Mouse (Mus musculus) neural tube, postnatal 0 days (tissue): ENCODE data around the gene Antxrl. TPM values are rescaled to one million over a fixed set of nuclear protein-coding genes. Genes with fewer than 3 reads are reported as not detected.

Experiments
- polyA plus RNA-seq: library from polyadenylated mRNA; unstranded; fragments of >200 nt; fragmentation: Nextera tagmentation; extraction: Ambion mirVana; gene quantifications from 2 replicates; pipeline ENCODE4 v1.2.1, GENCODE M21; 2015

The Antxrl gene
- not detected in 2 replicates for polyA plus RNA-seq

DNA sequence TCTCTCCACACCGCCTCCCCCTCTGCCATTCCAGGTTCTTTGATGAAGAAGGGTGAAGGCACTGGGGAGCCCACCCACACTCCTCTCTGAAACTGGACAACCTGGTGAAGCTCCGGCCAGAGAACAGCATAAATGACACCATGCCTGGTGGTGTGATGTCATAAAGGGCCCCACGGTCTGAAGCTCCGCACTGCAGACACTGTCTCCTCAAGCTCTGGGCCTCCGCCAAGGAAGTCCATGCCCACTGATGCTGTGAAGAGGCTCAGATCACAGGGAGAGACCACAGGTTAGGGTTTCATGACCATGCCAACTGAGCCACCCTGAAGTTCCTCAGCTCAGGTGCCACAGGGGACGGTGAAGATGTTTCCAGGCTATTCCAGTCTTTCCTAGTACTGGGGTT, at the start of gene Antxrl:
Gene Antxrl, plus strand, starts transcription at position 192 of the 400 bp plus-strand sequence.

GRCm38 (mm10) chr14:34015063-34015462, 37.4 kb upstream of the Antxrl start, which contains the start of gene Gm30083:
TSS of gene Gm30083 (minus strand) at chr14:34015182.

DNA sequence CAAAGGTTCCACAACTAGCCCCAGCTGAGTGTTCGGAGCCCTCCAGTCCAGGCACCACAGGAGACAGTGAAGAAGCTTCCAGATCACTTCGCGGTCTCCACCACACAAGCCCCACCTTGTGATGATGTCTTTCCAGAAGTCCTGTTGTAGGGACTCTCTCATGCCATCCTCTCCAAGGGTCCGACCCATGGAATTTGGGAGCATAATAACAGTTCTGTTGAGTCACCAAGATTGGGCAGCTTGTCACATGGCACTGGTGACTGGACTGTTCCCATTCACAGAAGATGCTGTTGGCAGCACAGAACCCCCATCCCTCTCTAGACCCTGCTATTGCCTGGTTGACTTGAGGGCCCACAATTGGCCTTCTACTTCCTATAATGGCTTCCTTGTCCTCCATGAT, 36.1 kb upstream of the Antxrl start, which contains the start of gene Gm5460:
Gene Gm5460, plus strand, starts transcription at position 378 of the 400 bp plus-strand sequence.

DNA sequence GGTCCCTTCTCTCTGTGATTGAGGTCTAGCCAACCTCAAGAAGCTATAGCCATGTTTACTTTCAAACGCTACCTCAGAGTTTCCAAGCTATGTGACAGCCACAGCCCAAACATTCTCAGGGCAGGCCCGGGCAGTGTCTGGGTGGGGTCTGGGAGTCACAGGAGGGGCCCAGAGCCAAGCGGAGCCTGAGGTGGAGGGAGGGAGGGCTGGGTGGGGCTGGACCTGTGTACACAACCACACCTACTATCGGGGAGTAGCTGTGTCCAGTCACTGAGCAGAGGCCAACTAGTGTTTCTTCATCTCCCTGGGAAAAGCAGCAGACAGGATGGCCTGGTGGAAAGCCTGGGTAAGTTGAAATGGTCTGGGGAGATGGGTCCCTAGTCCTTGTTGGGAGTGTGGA, 33.2 kb downstream of the Antxrl start, which contains the start of gene Anxa8:
Gene Anxa8, plus strand, starts transcription at position 251 of the 400 bp plus-strand sequence.

DNA sequence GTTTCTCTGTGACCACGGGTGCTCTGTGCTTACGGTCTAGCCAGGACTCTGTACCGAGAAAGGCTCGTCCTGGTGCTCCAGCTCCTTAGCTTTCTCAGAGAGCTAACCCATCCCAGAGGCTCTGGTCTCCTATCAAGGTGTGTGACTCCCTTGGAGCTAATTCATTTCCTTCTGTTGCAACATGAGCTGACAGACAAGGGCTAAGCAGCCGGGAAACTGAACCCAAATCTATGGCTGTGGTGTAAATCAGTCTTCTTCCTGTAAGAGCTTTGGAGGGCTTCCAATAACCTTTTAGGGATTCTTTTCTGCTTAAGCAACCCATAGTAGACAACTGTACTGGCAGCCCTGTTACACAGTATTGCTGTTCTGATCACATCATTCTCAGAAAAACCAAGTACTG, 50.1 kb downstream of the Antxrl start, which contains the start of gene A630023A22Rik:
Gene A630023A22Rik, minus strand, starts transcription at position 154 of the 400 bp plus-strand sequence.

Other genes with a start within 250 kb of the Antxrl start
- gene Gdf10, start 129.1 kb upstream of the Antxrl start, polyA plus RNA-seq: 14.3 and 17.7 TPM in 2 replicates
- 0.09 TPM in 1 of 2 replicates, not detected in the other for gene Gdf2, start 111.7 kb upstream of the Antxrl start, polyA plus RNA-seq
- gene Rbp3, start 98.7 kb upstream of the Antxrl start, polyA plus RNA-seq: 0.05 TPM in 1 of 2 replicates, not detected in the other
- gene Zfp488, start 73.9 kb upstream of the Antxrl start, polyA plus RNA-seq: 2.2 and 2.3 TPM in 2 replicates
- gene Gm30083, start 37.5 kb upstream of the Antxrl start, polyA plus RNA-seq: not detected in 2 replicates
- gene Gm5460, start 35.9 kb upstream of the Antxrl start, polyA plus RNA-seq: not detected in 2 replicates
- gene Anxa8, start 33.3 kb downstream of the Antxrl start, polyA plus RNA-seq: 0.83 and 1.3 TPM in 2 replicates
- gene A630023A22Rik, start 50.0 kb downstream of the Antxrl start, polyA plus RNA-seq: 0.37 TPM in 1 of 2 replicates, not detected in the other
- 0.06 and 0.18 TPM in 2 replicates for gene Npy4r, start 99.8 kb downstream of the Antxrl start, polyA plus RNA-seq
- gene Gprin2, start 148.9 kb downstream of the Antxrl start, polyA plus RNA-seq: 3.6 and 4.3 TPM in 2 replicates
- 0.88 and 1.6 TPM in 2 replicates for gene Syt15, start 166.9 kb downstream of the Antxrl start, polyA plus RNA-seq